Mouse (Mus musculus) lung, embryonic 14.5 days (tissue): Measurements from ENCODE around the gene Irs2. TPM values are rescaled to one million over a fixed set of nuclear protein-coding genes. Genes with fewer than 3 reads are reported as not detected.

Experiments used
- ATAC-seq: fragments of 200-750 bp; cut with Nextera tagmentation; 2 replicates; pipeline ENCODE4 v1.8.0; 2017; ENCODE audit warnings: mild to moderate bottlenecking, moderate TSS enrichment, moderate library complexity; ENCODE audit not compliant: insufficient read depth
- DNase-seq: peaks from one replicate; pipeline ENCODE4 v3.0.0-alpha.2; 2015
- H3K27ac ChIP-seq: fragments of 300-500 bp; sonication (generic); 2 replicates; pipeline ENCODE4 v1.5.1; 2014; ENCODE audit warnings: low read depth, mild to moderate bottlenecking, moderate library complexity
- H3K27me3 ChIP-seq: fragments of 300-500 bp; sonication (generic); 2 replicates; pipeline ENCODE4 v1.6.1; 2014; ENCODE audit warnings: low read length, control low read depth; ENCODE audit not compliant: insufficient read depth
- H3K36me3 ChIP-seq: fragments of 300-500 bp; sonication (generic); 2 replicates; pipeline ENCODE4 v1.6.1; 2014; ENCODE audit warnings: control low read depth; ENCODE audit not compliant: insufficient read depth
- H3K4me1 ChIP-seq: fragments of 300-500 bp; sonication (generic); 2 replicates; pipeline ENCODE4 v1.6.1; 2014; ENCODE audit warnings: antibody characterized with exemption, control low read depth; ENCODE audit not compliant: insufficient read depth
- H3K4me2 ChIP-seq: fragments of 300-500 bp; sonication (generic); 2 replicates; pipeline ENCODE4 v1.6.1; 2014; ENCODE audit warnings: mild to moderate bottlenecking
- H3K4me3 ChIP-seq: fragments of 300-500 bp; sonication (generic); 2 replicates; pipeline ENCODE4 v1.5.1; 2014; ENCODE audit warnings: low read depth, low read length
- H3K9ac ChIP-seq: fragments of 300-500 bp; sonication (generic); 2 replicates; pipeline ENCODE4 v1.6.1; 2014
- H3K9me3 ChIP-seq: fragments of 300-500 bp; sonication (generic); 2 replicates; pipeline ENCODE4 v1.6.1; 2016; ENCODE audit warnings: low read depth, low read length, control low read depth
- CTCF ChIP-seq: IDR thresholded peaks from 2 replicates; pipeline ENCODE4 v1.5.1; 2016; ENCODE audit warnings: antibody characterized with exemption, low read depth
- WGBS: fragments of 180-500 bp; shearing (Covaris S2); extraction: QIAGEN DNeasy Blood & Tissue Kit; methylation state at CpG from one replicate; pipeline ENCODE4 v1.1.7; 2014; 5-methylcytosine and 5-hydroxymethylcytosine counted together
- polyA plus RNA-seq: library from polyadenylated mRNA; unstranded; fragments of >200 nt; fragmentation: Nextera tagmentation; extraction: Ambion mirVana; gene quantifications from 2 replicates; pipeline ENCODE4 v1.2.1, GENCODE M21; 2014

The Irs2 gene
- 5.7 TPM in 2 replicates for polyA plus RNA-seq

GRCm38 (mm10) chr8:11008379-11008775 is at the start of gene Irs2:
Gene Irs2 (minus strand): TSS chr8:11008458.
- peaks cover 23% of the 10 kb centered on the region for H3K4me1 ChIP-seq
- no peaks in the 10 kb centered on the region for H3K9me3 ChIP-seq
- H3K4me3 ChIP-seq: peak within 1 kb of the TSS; percentile 74
- DNase-seq (no peak), ATAC-seq (peak; percentile 2)
- H3K27ac ChIP-seq: peak within 1 kb of the TSS; percentile 97
- H3K4me2 ChIP-seq: peak within 1 kb of the TSS; percentile 93
- no peaks in the 10 kb centered on the region for H3K27me3 ChIP-seq
- no peak for TF ChIP-seq CTCF
- under 1% methylated on average over 61 of the region's 64 CpGs for WGBS
- peak within 1 kb of the TSS; percentile 90 for H3K9ac ChIP-seq
- H3K36me3 ChIP-seq: peaks cover 19% of the 10 kb centered on the region

GRCm38 (mm10) chr8:11056665-11057064 is 48.4 kb upstream of the Irs2 start:
- H3K27ac ChIP-seq: no peak overlapping the region
- no peak for ATAC-seq
- no peak for DNase-seq

GRCm38 (mm10) chr8:11056175-11056563 is 47.9 kb upstream of the Irs2 start:
- Histone ChIP-seq H3K27me3 (no peaks in the 10 kb centered on the region), H3K27ac (no peak overlapping the region), H3K9me3 (no peaks in the 10 kb centered on the region), H3K4me2 (no peak overlapping the region), H3K9ac (no peak overlapping the region), H3K4me3 (no peak overlapping the region), H3K4me1 (no peaks in the 10 kb centered on the region), H3K36me3 (no peaks in the 10 kb centered on the region)
- 75% methylated on average over 8 of the region's 8 CpGs for WGBS
- ATAC-seq (0 out of 2 replicates have a peak, but pooled peaks have one; percentile 18), DNase-seq (peak; percentile 47)
- no peak for TF ChIP-seq CTCF

More at GRCm38 (mm10) chr8:11056665-11057064, 48.4 kb upstream of the Irs2 start:
- WGBS: 76% methylated on average over 5 of the region's 5 CpGs
- Histone ChIP-seq H3K9ac (no peak overlapping the region), H3K4me3 (no peak overlapping the region), H3K4me1 (no peaks in the 10 kb centered on the region), H3K36me3 (no peaks in the 10 kb centered on the region), H3K27me3 (no peaks in the 10 kb centered on the region), H3K4me2 (no peak overlapping the region), H3K9me3 (no peaks in the 10 kb centered on the region)
- no peak for TF ChIP-seq CTCF

- H3K4me3 ChIP-seq: no peak overlapping the region
- H3K36me3 ChIP-seq: no peaks in the 10 kb centered on the region
- no peaks in the 10 kb centered on the region for H3K27me3 ChIP-seq
- DNase-seq (no peak), ATAC-seq (peak; percentile 41; the same call in 1 of the 2 replicates)
- WGBS: 48% methylated on average over 16 of the region's 16 CpGs
- no peak overlapping the region for H3K4me2 ChIP-seq
- no peak overlapping the region for H3K27ac ChIP-seq
- H3K9ac ChIP-seq: no peak overlapping the region
- H3K4me1 ChIP-seq: no peaks in the 10 kb centered on the region
- TF ChIP-seq CTCF: no peak
- H3K9me3 ChIP-seq: no peaks in the 10 kb centered on the region
These were observed 47.4 kb upstream of the Irs2 start for GRCm38 (mm10) chr8:11055557-11056174.

- no peaks in the 10 kb centered on the region for H3K36me3 ChIP-seq
- no peak overlapping the region for H3K4me2 ChIP-seq
- no peaks in the 10 kb centered on the region for H3K4me1 ChIP-seq
- ATAC-seq (no peak), DNase-seq (no peak)
- TF ChIP-seq CTCF: peak; percentile 10; the same call in 1 of the 2 replicates
- no peaks in the 10 kb centered on the region for H3K9me3 ChIP-seq
- no peak overlapping the region for H3K27ac ChIP-seq
- H3K9ac ChIP-seq: no peak overlapping the region
- WGBS: 54% methylated on average over 5 of the region's 5 CpGs
- H3K27me3 ChIP-seq: no peaks in the 10 kb centered on the region
- no peak overlapping the region for H3K4me3 ChIP-seq
These were observed 41.6 kb upstream of the Irs2 start for GRCm38 (mm10) chr8:11049835-11050234.

GRCm38 (mm10) chr8:11047812-11048211 is 39.6 kb upstream of the Irs2 start:
- ATAC-seq (no peak), DNase-seq (no peak)
- no peak overlapping the region for H3K27ac ChIP-seq
- H3K9me3 ChIP-seq: no peaks in the 10 kb centered on the region
- no peak overlapping the region for H3K9ac ChIP-seq
- no peaks in the 10 kb centered on the region for H3K27me3 ChIP-seq
- no peaks in the 10 kb centered on the region for H3K4me1 ChIP-seq
- no peaks in the 10 kb centered on the region for H3K36me3 ChIP-seq
- H3K4me2 ChIP-seq: no peak overlapping the region
- TF ChIP-seq CTCF: no peak
- 89% methylated on average over 1 of the region's 1 CpGs for WGBS
- H3K4me3 ChIP-seq: no peak overlapping the region

GRCm38 (mm10) chr8:11044660-11045059 is 36.4 kb upstream of the Irs2 start:
- no peak overlapping the region for H3K4me3 ChIP-seq
- H3K36me3 ChIP-seq: no peaks in the 10 kb centered on the region
- H3K9ac ChIP-seq: no peak overlapping the region
- DNase-seq (no peak), ATAC-seq (no peak)
- no peaks in the 10 kb centered on the region for H3K4me1 ChIP-seq
- WGBS: 62% methylated on average over 11 of the region's 11 CpGs
- H3K9me3 ChIP-seq: no peaks in the 10 kb centered on the region
- H3K27me3 ChIP-seq: no peaks in the 10 kb centered on the region
- no peak overlapping the region for H3K4me2 ChIP-seq
- TF ChIP-seq CTCF: no peak
- H3K27ac ChIP-seq: no peak overlapping the region
